Mouse (Mus musculus) forebrain, postnatal 0 days (tissue): Measurements from ENCODE around the gene G3bp2. TPM values are rescaled to one million over a fixed set of nuclear protein-coding genes. Genes with fewer than 3 reads are reported as not detected.
"Not testable (repeated sequence)": the region's sequence is repeated elsewhere in the genome, so short reads cannot be mapped to it uniquely, and the experiment has no call there.

Source experiments
- ATAC-seq: fragments of 200-750 bp; cut with Nextera tagmentation; 2 replicates; pipeline ENCODE4 v1.8.0; 2017; ENCODE audit warnings: mild to moderate bottlenecking, moderate library complexity
- DNase-seq: peaks from one replicate; pipeline ENCODE4 v3.0.0-alpha.2; 2015
- H3K27ac ChIP-seq: fragments of 300-500 bp; sonication (generic); 2 replicates; pipeline ENCODE4 v1.5.1; 2014; ENCODE audit warnings: low read depth, mild to moderate bottlenecking, antibody characterized with exemption, low read length, moderate library complexity, mixed read lengths
- H3K27me3 ChIP-seq: fragments of 300-500 bp; sonication (generic); 2 replicates; pipeline ENCODE4 v1.6.1; 2014; ENCODE audit warnings: mild to moderate bottlenecking, low read length, mixed read lengths; ENCODE audit not compliant: insufficient read depth
- H3K36me3 ChIP-seq: fragments of 300-500 bp; sonication (generic); 2 replicates; pipeline ENCODE4 v1.6.1; 2014; ENCODE audit warnings: mild to moderate bottlenecking, moderate library complexity; ENCODE audit not compliant: insufficient read depth
- H3K4me1 ChIP-seq: fragments of 300-500 bp; sonication (generic); 2 replicates; pipeline ENCODE4 v1.6.1; 2014; ENCODE audit warnings: antibody characterized with exemption; ENCODE audit not compliant: insufficient read depth
- H3K4me2 ChIP-seq: fragments of 300-500 bp; sonication (generic); 2 replicates; pipeline ENCODE4 v1.6.1; 2014; ENCODE audit warnings: low read depth, mild to moderate bottlenecking, moderate library complexity
- H3K4me3 ChIP-seq: fragments of 300-500 bp; sonication (generic); 2 replicates; pipeline ENCODE4 v1.5.1; 2014; ENCODE audit warnings: low read depth, low read length, mixed read lengths
- H3K9ac ChIP-seq: fragments of 300-500 bp; sonication (generic); 2 replicates; pipeline ENCODE4 v1.6.1; 2014; ENCODE audit warnings: mild to moderate bottlenecking
- H3K9me3 ChIP-seq: fragments of 300-500 bp; sonication (generic); 2 replicates; pipeline ENCODE4 v1.6.1; 2016; ENCODE audit warnings: low read length
- CTCF ChIP-seq: sonication (generic); IDR thresholded peaks from 2 replicates; pipeline ENCODE4 v1.5.1; 2016; ENCODE audit warnings: antibody characterized with exemption, control low read depth, low read depth
- WGBS: fragments of 180-500 bp; shearing (Covaris S2); extraction: QIAGEN DNeasy Blood & Tissue Kit; methylation state at CpG from one replicate; pipeline ENCODE4 v1.1.7; 2014; 5-methylcytosine and 5-hydroxymethylcytosine counted together
- polyA plus RNA-seq: library from polyadenylated mRNA; unstranded; fragments of >200 nt; fragmentation: Nextera tagmentation; extraction: Ambion mirVana; gene quantifications from 2 replicates; pipeline ENCODE4 v1.2.1, GENCODE M21; 2015
- total RNA-seq: library from RNA; depleted of rRNA; stranded (reverse); fragments of >200 nt; gene quantifications from 2 replicates; pipeline ENCODE4 v1.2.3, GENCODE M21; 2014; rRNA removed

G3bp2 gene
- total RNA-seq (221 and 223 TPM in 2 replicates), polyA plus RNA-seq (268 and 315 TPM in 2 replicates)

DNA sequence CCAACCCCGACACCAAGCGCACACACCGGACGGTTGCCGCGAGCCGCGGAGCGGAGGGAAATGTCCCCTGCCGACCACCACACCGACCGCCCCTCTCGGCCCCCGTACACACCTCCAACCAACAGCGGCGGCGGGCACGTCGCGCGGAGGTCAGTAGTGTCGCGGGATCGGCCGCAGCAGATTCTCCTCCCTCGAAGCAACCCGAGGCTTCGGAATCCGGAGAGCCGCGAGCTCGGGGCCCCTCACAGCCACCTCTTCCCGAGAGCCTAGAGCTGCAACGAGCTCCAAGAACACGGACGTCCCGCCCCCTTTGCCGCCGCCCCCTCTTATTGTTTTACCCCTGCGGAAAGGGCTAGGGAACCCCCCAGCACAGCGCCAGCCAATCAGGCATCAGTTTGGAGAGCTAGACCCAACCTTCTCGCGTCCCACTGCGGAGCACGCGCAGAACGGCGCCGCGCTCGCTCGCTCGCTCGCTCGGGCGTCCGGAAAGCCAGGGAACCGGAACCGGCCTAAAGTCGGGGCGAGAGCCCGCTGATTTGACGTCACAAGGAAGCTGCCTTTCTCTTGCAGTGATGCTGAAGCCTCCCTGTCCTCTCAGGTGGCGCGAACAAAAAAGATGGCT, at the start of gene G3bp2:
Gene G3bp2 (minus strand): TSS at position 303 of the 622 bp plus-strand sequence.
- H3K4me2 ChIP-seq: peak within 1 kb of the TSS; percentile 53
- peak within 1 kb of the TSS; percentile 99 for H3K9ac ChIP-seq
- peak; percentile 97 for ATAC-seq
- TF ChIP-seq CTCF: no peak
- H3K27me3 ChIP-seq: no peaks in the 10 kb centered on the region
- H3K36me3 ChIP-seq: no peaks in the 10 kb centered on the region
- no peaks in the 10 kb centered on the region for H3K9me3 ChIP-seq
- under 1% methylated on average over 65 of the region's 65 CpGs for WGBS
- peak; percentile 100 for DNase-seq
- peaks cover 10% of the 10 kb centered on the region; the same call in 1 of the 2 replicates for H3K4me1 ChIP-seq
- peak within 1 kb of the TSS; percentile 99 for H3K27ac ChIP-seq
- H3K4me3 ChIP-seq: peak within 1 kb of the TSS; percentile 95

DNA sequence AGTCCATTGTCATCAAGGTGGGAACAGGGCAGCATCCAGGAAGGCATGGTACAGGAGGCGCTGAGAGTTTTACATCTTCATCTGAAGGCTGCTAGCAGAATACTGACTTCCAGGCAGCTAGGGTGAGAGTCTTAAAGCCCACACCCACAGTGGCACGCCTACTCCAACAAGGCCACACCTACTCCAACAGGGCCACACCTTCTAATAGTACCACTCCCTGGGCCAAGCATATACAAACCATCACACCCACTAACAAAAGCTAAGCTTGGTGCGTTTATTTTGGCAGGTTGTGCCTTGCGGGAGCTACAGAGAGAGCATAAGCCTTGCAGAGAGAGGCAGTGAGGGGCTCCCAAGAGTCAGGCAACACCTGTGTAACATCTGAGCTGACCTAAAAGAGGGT, 49.5 kb upstream of the G3bp2 start:
- not testable (repeated sequence) for H3K27ac ChIP-seq, H3K4me3 ChIP-seq, H3K27me3 ChIP-seq, H3K4me1 ChIP-seq, H3K4me2 ChIP-seq, ATAC-seq, H3K9me3 ChIP-seq, H3K9ac ChIP-seq, DNase-seq, H3K36me3 ChIP-seq
- WGBS: 75% methylated on average over 4 of the region's 4 CpGs

DNA sequence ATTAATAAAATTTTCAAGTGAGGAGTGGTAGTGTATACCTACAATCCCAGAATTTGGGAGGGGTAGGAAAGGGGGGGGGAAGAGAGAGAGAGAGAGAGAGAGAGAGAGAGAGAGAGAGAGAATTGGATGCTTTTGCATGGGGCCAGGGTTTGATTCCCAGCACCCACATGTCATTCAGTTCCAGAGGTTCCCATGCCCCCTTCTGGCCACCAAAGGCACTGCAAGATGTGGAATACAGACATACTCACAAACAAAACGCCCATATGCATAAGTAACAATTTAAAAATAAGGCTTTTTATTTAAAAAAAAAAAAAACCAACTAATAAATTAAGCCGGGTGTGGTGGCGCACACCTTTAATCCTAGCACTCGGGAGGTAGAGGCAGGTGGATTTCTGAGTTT, 48.6 kb upstream of the G3bp2 start:
- no peak for TF ChIP-seq CTCF
- no peaks in the 10 kb centered on the region for H3K9me3 ChIP-seq
- H3K36me3 ChIP-seq: no peaks in the 10 kb centered on the region; the same call in 1 of the 2 replicates
- ATAC-seq (no peak), DNase-seq (no peak)
- no peak overlapping the region for H3K9ac ChIP-seq
- H3K27me3 ChIP-seq: no peaks in the 10 kb centered on the region
- WGBS: 95% methylated on average over 4 of the region's 4 CpGs
- H3K4me3 ChIP-seq: no peak overlapping the region
- H3K4me2 ChIP-seq: no peak overlapping the region
- peaks cover 9% of the 10 kb centered on the region for H3K4me1 ChIP-seq
- no peak overlapping the region for H3K27ac ChIP-seq

DNA sequence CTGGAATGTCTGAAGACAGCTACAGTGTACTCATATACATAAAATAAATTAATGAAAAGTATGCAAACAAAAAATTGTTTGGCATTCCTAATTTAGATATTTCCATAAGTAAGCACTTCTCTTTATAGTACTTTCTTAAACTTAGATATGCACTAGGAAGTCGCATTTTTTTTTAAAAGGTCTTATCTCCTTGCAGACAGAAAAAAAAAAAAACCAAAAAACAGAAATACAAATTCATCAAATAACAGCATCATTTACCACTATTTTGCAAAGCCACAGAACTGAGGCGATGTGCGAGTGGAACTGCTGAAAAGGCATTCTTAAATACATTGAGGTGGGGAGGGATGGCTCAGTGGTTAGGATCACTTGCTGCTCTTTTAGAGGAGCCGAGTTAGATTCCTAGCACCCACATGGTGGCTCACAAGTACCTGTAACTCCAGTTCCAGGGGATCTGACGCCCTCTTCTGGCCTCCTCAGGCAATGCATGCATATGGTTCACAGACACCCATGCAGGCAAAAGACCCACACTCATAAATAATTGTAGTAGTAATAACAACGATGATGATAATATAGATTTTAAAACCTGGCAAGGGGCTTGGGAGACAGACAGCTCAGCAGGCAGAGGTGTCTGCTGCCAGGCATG, 46.6 kb upstream of the G3bp2 start:
- WGBS: 93% methylated on average over 6 of the region's 6 CpGs
- TF ChIP-seq CTCF: no peak
- H3K4me3 ChIP-seq: no peak overlapping the region
- no peaks in the 10 kb centered on the region for H3K27me3 ChIP-seq
- DNase-seq (no peak), ATAC-seq (no peak)
- no peaks in the 10 kb centered on the region; the same call in 1 of the 2 replicates for H3K36me3 ChIP-seq
- no peaks in the 10 kb centered on the region for H3K4me1 ChIP-seq
- no peak overlapping the region for H3K9ac ChIP-seq
- no peak overlapping the region for H3K4me2 ChIP-seq
- no peaks in the 10 kb centered on the region for H3K9me3 ChIP-seq
- no peak overlapping the region for H3K27ac ChIP-seq

DNA sequence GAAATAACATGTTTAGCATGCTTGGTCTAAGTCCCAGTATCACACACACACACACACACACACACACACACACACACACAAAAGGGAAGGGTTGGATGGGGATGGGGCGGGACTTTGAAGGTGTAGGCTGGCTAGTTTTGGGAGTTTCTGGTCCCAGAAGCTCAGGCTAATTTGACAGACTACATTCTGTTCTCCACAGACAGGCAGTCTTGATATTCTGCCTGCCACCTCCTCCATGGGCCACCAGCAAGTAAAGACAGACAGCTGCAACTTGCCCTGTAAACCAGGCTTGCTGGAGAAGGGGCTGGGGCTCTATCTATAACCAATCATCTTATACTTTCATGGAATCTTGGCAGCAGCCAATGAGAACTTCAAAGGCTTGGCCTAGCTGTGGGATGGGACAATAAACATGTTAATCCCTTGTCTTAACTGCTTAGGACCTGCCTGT, 45.8 kb upstream of the G3bp2 start:
- DNase-seq (no peak), ATAC-seq (no peak)
- Histone ChIP-seq H3K4me2 (no peak overlapping the region), H3K4me3 (no peak overlapping the region), H3K27me3 (no peaks in the 10 kb centered on the region), H3K9me3 (no peaks in the 10 kb centered on the region), H3K4me1 (no peaks in the 10 kb centered on the region), H3K36me3 (no peaks in the 10 kb centered on the region; the same call in 1 of the 2 replicates), H3K9ac (no peak overlapping the region), H3K27ac (no peak overlapping the region)
- no peak for TF ChIP-seq CTCF
- 70% methylated on average over 1 of the region's 1 CpGs for WGBS

DNA sequence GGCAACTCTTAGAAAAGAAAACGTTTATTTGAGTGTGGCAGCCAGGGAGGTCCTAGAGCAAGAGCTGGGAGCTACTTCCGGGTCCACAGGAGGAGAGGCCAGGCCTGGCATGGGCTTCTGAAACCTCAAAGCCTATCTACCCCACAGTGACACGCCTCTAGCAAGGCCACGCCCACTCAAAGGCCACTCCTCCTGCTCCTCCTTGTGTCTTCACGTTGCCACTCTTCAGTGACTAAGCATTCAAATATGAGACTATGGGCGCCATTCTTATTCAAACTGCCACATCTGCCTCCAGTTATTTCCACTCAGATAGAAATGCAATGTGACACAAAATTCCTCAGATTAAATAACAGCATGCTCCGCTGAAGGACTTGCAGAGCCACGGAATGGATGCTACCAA, 45.1 kb upstream of the G3bp2 start:
- TF ChIP-seq CTCF: no peak
- Histone ChIP-seq H3K9me3 (no peaks in the 10 kb centered on the region), H3K27me3 (no peaks in the 10 kb centered on the region), H3K4me1 (no peaks in the 10 kb centered on the region), H3K36me3 (no peaks in the 10 kb centered on the region; the same call in 1 of the 2 replicates), H3K4me3 (no peak overlapping the region), H3K27ac (no peak overlapping the region), H3K4me2 (no peak overlapping the region), H3K9ac (no peak overlapping the region)
- 17% methylated on average over 8 of the region's 8 CpGs for WGBS
- ATAC-seq (no peak), DNase-seq (no peak)

DNA sequence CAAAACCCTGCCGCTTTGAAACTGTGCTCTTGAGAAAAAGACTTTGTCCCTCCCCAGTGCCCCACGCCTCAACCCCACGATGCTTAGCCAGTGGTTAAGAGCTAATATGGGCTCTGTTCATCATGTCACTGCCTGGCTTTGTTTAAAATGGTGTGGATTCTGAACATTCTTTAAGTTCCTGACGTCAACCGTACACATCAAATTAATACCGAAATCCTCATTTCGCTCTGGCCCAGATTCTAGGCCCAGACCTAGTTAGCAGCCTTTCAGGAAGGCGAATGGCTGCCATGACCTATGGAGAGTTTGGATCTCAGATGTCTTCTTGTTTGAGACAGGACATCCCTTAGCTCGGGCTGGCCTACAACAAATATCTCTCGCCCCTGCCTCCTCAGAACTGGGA, 44.2 kb upstream of the G3bp2 start:
- no peak for DNase-seq
- Histone ChIP-seq H3K4me2 (no peak overlapping the region), H3K27ac (no peak overlapping the region), H3K9me3 (no peaks in the 10 kb centered on the region), H3K9ac (no peak overlapping the region), H3K27me3 (no peaks in the 10 kb centered on the region), H3K36me3 (no peaks in the 10 kb centered on the region; the same call in 1 of the 2 replicates), H3K4me1 (no peaks in the 10 kb centered on the region), H3K4me3 (no peak overlapping the region)
- ATAC-seq: no peak
- WGBS: 93% methylated on average over 10 of the region's 10 CpGs
- TF ChIP-seq CTCF: no peak
